Mouse (Mus musculus) embryonic facial prominence, embryonic 12.5 days (tissue): ENCODE data around the gene Gm20814. TPM values are rescaled to one million over a fixed set of nuclear protein-coding genes. Genes with fewer than 3 reads are reported as not detected.
"Not testable (repeated sequence)": the region's sequence is repeated elsewhere in the genome, so short reads cannot be mapped to it uniquely, and the experiment has no call there.

Experiments used
- ATAC-seq: fragments of 200-750 bp; cut with Nextera tagmentation; 2 replicates; pipeline ENCODE4 v1.8.0; 2017; ENCODE audit not compliant: insufficient number of reproducible peaks, insufficient read depth, low FRiP score, low TSS enrichment
- H3K27ac ChIP-seq: fragments of 300-500 bp; sonication (generic); 2 replicates; pipeline ENCODE4 v1.5.1; 2016; ENCODE audit warnings: mild to moderate bottlenecking
- H3K27me3 ChIP-seq: fragments of 300-500 bp; sonication (generic); 2 replicates; pipeline ENCODE4 v1.6.1; 2016; ENCODE audit warnings: mild to moderate bottlenecking, moderate library complexity
- H3K36me3 ChIP-seq: fragments of 300-500 bp; sonication (generic); 2 replicates; pipeline ENCODE4 v1.6.1; 2016; ENCODE audit warnings: mild to moderate bottlenecking
- H3K4me1 ChIP-seq: fragments of 300-500 bp; sonication (generic); 2 replicates; pipeline ENCODE4 v1.6.1; 2016
- H3K4me2 ChIP-seq: fragments of 300-500 bp; sonication (generic); replicated peaks from 2 replicates; pipeline ENCODE4 v1.6.1; 2016; ENCODE audit warnings: mild to moderate bottlenecking, moderate library complexity
- H3K4me3 ChIP-seq: fragments of 300-500 bp; sonication (generic); 2 replicates; pipeline ENCODE4 v1.5.1; 2016; ENCODE audit warnings: mild to moderate bottlenecking
- H3K9ac ChIP-seq: fragments of 300-500 bp; sonication (generic); 2 replicates; pipeline ENCODE4 v1.6.1; 2016; ENCODE audit warnings: mild to moderate bottlenecking, moderate library complexity
- H3K9me3 ChIP-seq: fragments of 300-500 bp; sonication (generic); 2 replicates; pipeline ENCODE4 v1.6.1; 2016; ENCODE audit warnings: mild to moderate bottlenecking, moderate library complexity
- WGBS: fragments of 180-500 bp; shearing (Covaris S2); methylation state at CpG from one replicate; pipeline ENCODE4 v1.1.7; 2016; 5-methylcytosine and 5-hydroxymethylcytosine counted together
- polyA plus RNA-seq: library from polyadenylated mRNA; unstranded; fragments of >200 nt; fragmentation: Nextera tagmentation; extraction: Ambion mirVana; gene quantifications from 2 replicates; pipeline ENCODE4 v1.2.1, GENCODE M21; 2016

The Gm20814 gene
- polyA plus RNA-seq: not detected in 2 replicates

DNA sequence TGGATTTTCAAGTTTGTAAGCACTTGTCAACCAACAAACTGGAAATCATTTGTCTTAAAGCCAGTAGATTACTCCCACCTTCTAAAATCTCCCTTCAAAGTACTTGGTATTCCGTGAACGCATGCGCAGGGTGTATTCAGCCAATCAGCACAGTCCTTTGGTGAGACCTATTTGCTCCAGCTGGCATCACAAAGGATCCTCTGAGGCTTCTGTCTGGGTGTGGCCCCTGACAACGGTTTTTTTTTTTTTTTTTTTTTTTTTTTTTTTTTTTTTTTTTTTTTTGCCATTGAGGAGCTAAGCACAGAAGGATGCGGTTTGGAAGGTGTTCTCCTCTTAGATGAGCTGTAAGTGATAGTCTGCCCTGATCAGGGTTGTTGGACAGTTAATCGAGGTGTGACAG lies at the start of gene Gm20814:
Gm20814 (plus strand) TSS at position 301 of the 400 bp plus-strand sequence.
- H3K9me3 ChIP-seq, H3K9ac ChIP-seq, H3K27ac ChIP-seq, H3K4me2 ChIP-seq, H3K4me3 ChIP-seq, ATAC-seq, H3K36me3 ChIP-seq, H3K4me1 ChIP-seq, H3K27me3 ChIP-seq: not testable (repeated sequence)
- WGBS: no CpG with 5 or more reads among the region's 6 CpGs
